Mouse (Mus musculus) liver, embryonic 18 days (tissue): ENCODE measurements around the gene Mbd5. TPM values are rescaled to one million over a fixed set of nuclear protein-coding genes. Genes with fewer than 3 reads are reported as not detected.

ENCODE experiments used
- polyA plus RNA-seq: library from polyadenylated mRNA; depleted of rRNA; stranded (reverse); fragments of >200 nt; gene quantifications from 2 replicates; pipeline ENCODE4 v1.2.3, GENCODE M21; 2012; rRNA removed

Mbd5 gene
- 2.3 and 2.8 TPM in 2 replicates for polyA plus RNA-seq

GRCm38 (mm10) chr2:48948841-48949584 is at the start of gene Mbd5:
Gene Mbd5 (plus strand): TSS chr2:48949508.

GRCm38 (mm10) chr2:48950252-48950315 is 776 bp downstream of the Mbd5 start, which contains the start of gene Orc4:
Gene Orc4 (minus strand): TSS chr2:48950277.

Other genes with a start within 250 kb of the Mbd5 start
- gene Acvr2a, start 135.4 kb upstream of the Mbd5 start, polyA plus RNA-seq, result 2.7 and 3.3 TPM in 2 replicates
- 17.7 and 17.8 TPM in 2 replicates for gene Orc4, start 769 bp downstream of the Mbd5 start, polyA plus RNA-seq